Mouse (Mus musculus): ENCODE results near the gene Fam198b. TPM values are rescaled to one million over a fixed set of nuclear protein-coding genes. Genes with fewer than 3 reads are reported as not detected.
A peak's percentile ranks its signal among the peaks of the same experiment; 100 is the strongest.

Gene Fam198b
- polyA plus RNA-seq, 1 experiment = 2.5 TPM

- no peaks in the 10 kb centered on the region for H3K79me3 ChIP-seq (ENCODE audit: low read depth)
- no peak overlapping the region for H3ac ChIP-seq (ENCODE audit: control insufficient read depth, insufficient read length, low read depth)
- TF ChIP-seq CTCF (IDR thresholded peaks at IDR 0.05; ENCODE audit: control insufficient read depth, insufficient read depth, insufficient read length) (peak; percentile 43), MYOD1 (IDR thresholded peaks at IDR 0.05; ENCODE audit: control insufficient read depth, insufficient read length, low read depth) (no peak)
- H3K4me3 ChIP-seq (ENCODE audit: insufficient read depth, poor library complexity, severe bottlenecking) = no peak overlapping the region
- H3K36me3 ChIP-seq (ENCODE audit: control insufficient read depth, insufficient read depth) = no peaks in the 10 kb centered on the region
- no peaks in the 10 kb centered on the region for H3K27me3 ChIP-seq (ENCODE audit: control insufficient read depth, insufficient read depth, insufficient read length)
- H3K79me2 ChIP-seq (ENCODE audit: control insufficient read depth, insufficient read depth) = no peaks in the 10 kb centered on the region
These were observed 442 bp downstream of the Fam198b start for GRCm38 (mm10) chr3:79884761-79885189.

DNA sequence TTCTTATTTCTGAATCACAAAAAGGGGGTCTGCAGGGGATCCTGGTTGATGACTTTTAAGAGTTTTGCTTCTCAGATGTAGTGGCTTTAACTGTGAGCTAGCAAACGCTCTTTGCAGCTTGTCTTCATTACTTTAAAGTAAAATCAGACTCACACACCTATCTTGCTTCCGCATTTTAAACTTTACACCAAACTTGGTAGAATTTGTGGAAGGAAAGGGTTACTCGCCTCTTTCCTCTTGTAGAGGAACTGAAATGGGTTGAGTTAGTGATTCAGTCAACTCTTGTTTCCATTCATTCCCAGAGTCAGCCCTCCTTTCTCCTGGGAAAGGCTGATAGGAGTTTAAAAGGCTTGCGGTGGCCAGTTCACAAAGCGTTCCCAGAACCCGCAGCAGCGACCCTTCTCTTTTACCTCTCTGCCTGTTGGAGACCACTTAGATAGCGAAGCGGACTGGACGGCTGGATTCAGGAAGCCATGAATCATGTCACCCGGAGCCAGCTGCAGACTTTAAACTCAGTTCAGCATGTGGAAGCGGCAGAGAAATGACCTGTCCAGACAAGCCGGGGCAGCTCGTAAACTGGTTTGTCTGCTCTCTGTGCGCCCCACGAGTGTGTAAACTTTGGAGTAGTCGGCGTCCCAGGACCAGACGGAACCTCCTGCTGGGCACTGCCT is 1.5 kb downstream of the Fam198b start:
- no peaks in the 10 kb centered on the region for H3K27me3 ChIP-seq (ENCODE audit: control insufficient read depth, insufficient read depth, insufficient read length)
- TF ChIP-seq CEBPB (IDR thresholded peaks at IDR 0.05; ENCODE audit: low read depth) = no peak
- no peak for TF ChIP-seq MYOG (IDR thresholded peaks at IDR 0.05; ENCODE audit: control insufficient read depth, extremely low read depth, insufficient read length)
- no peak for TF ChIP-seq USF1 (IDR thresholded peaks at IDR 0.05; ENCODE audit: low read depth)
- no peak for TF ChIP-seq CTCF (IDR thresholded peaks at IDR 0.05; ENCODE audit: control insufficient read depth, insufficient read depth, insufficient read length)
- TF ChIP-seq MAX (IDR thresholded peaks at IDR 0.05) = no peak
- TF ChIP-seq MYOD1 (IDR thresholded peaks at IDR 0.05; ENCODE audit: control insufficient read depth, insufficient read length, low read depth) = no peak
- TF ChIP-seq FOSL1 (IDR thresholded peaks at IDR 0.05; ENCODE audit: insufficient read depth, low read length, poor library complexity, severe bottlenecking) = no peak
- H3K4me3 ChIP-seq (ENCODE audit: insufficient read depth, poor library complexity, severe bottlenecking) = no peak overlapping the region
- H3K79me3 ChIP-seq (ENCODE audit: low read depth) = no peaks in the 10 kb centered on the region
- H3K36me3 ChIP-seq (ENCODE audit: control insufficient read depth, insufficient read depth) = no peaks in the 10 kb centered on the region
- H3K79me2 ChIP-seq (ENCODE audit: control insufficient read depth, insufficient read depth) = no peaks in the 10 kb centered on the region
- peak overlapping the region; percentile 28 for H3ac ChIP-seq (ENCODE audit: control insufficient read depth, insufficient read length, low read depth)

DNA sequence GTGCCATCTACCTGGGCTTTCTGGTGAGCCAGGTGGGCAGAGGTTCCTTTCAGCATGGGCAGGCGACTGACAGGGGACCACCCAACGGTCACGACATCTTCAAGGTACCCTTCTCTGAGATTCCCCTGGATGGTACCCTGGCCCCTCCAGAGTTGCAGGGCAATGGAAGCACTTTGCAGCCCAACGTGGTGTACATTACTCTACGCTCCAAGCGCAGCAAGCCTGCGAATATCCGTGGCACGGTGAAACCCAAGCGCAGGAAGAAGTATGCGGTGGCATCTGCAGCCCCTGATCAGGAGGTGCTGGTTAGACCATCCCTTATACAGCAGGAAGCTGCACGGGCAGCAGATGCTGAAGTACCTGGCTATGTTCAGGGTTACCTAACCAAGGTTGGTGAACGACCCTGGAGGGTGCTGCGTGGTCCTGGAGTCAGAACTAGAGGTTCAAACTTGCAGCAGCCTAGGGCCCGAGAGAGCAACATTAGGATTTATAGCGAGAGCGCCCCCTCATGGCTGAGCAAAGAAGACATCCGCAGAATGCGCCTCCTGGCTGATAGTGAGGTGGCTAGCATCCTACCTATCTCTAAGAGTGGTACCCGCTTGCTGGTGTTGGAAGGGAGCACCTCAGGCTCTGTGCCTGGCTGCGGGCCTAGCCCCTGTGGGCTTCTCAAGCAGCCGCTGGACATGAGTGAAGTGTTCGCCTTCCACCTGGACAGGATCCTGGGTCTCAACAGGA is 2.2 kb downstream of the Fam198b start:
- Histone ChIP-seq H3K79me2 (ENCODE audit: control insufficient read depth, insufficient read depth) (no peaks in the 10 kb centered on the region), H3K36me3 (ENCODE audit: control insufficient read depth, insufficient read depth) (no peaks in the 10 kb centered on the region), H3K79me3 (ENCODE audit: low read depth) (no peaks in the 10 kb centered on the region), H3K27me3 (ENCODE audit: control insufficient read depth, insufficient read depth, insufficient read length) (no peaks in the 10 kb centered on the region), H3ac (ENCODE audit: control insufficient read depth, insufficient read length, low read depth) (peak overlapping the region; percentile 28), H3K4me3 (ENCODE audit: insufficient read depth, poor library complexity, severe bottlenecking) (no peak overlapping the region)
- no peak for TF ChIP-seq USF1 (IDR thresholded peaks at IDR 0.05; ENCODE audit: low read depth)
- TF ChIP-seq FOSL1 (IDR thresholded peaks at IDR 0.05; ENCODE audit: insufficient read depth, low read length, poor library complexity, severe bottlenecking) = no peak

DNA sequence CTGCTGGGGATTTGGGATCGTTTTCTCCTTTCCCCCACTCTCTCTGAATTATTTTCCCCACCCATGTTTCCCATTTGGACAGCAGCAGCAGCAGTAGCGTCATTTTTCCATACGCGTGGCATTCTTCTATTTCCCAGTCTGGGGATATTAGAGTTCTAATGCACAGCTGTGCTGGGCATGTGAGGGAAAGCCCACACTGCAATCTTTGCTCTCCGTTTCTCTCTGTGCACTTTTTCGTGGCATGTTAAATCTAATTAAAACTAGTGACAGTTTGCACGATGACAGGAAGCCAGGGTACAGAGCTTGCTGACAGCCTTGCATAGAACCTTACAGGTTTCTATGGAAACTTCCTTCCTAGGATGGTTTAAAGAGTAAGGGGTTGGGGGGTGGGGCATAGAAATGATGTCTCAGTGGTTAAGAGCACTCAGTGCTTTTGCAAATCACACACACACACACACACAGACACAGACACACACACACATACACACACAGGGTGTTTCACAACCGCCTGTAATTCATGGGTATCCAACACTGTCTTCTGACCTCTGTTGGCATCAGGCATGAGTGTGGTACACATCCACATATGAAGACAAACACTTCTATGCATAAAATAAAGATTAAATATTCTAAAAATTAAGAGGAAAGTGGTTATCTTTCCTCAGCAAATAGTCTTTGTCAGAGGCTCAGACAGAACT is 3.0 kb downstream of the Fam198b start:
- Histone ChIP-seq H3K79me2 (ENCODE audit: control insufficient read depth, insufficient read depth) (no peaks in the 10 kb centered on the region), H3K36me3 (ENCODE audit: control insufficient read depth, insufficient read depth) (no peaks in the 10 kb centered on the region), H3K27me3 (ENCODE audit: control insufficient read depth, insufficient read depth, insufficient read length) (no peaks in the 10 kb centered on the region), H3K79me3 (ENCODE audit: low read depth) (no peaks in the 10 kb centered on the region), H3ac (ENCODE audit: control insufficient read depth, insufficient read length, low read depth) (no peak overlapping the region), H3K4me3 (ENCODE audit: insufficient read depth, poor library complexity, severe bottlenecking) (no peak overlapping the region)
- TF ChIP-seq MAX (IDR thresholded peaks at IDR 0.05) = no peak
- no peak for TF ChIP-seq USF1 (IDR thresholded peaks at IDR 0.05; ENCODE audit: low read depth)
- TF ChIP-seq MYOG (IDR thresholded peaks at IDR 0.05; ENCODE audit: control insufficient read depth, extremely low read depth, insufficient read length) = no peak
- TF ChIP-seq CTCF (IDR thresholded peaks at IDR 0.05; ENCODE audit: control insufficient read depth, insufficient read depth, insufficient read length) = no peak
- no peak for TF ChIP-seq CEBPB (IDR thresholded peaks at IDR 0.05; ENCODE audit: low read depth)
- no peak for TF ChIP-seq MYOD1 (IDR thresholded peaks at IDR 0.05; ENCODE audit: control insufficient read depth, insufficient read length, low read depth)
- no peak for TF ChIP-seq FOSL1 (IDR thresholded peaks at IDR 0.05; ENCODE audit: insufficient read depth, low read length, poor library complexity, severe bottlenecking)

GRCm38 (mm10) chr3:79887966-79888365 is 3.6 kb downstream of the Fam198b start:
- no peak for TF ChIP-seq MYOG (IDR thresholded peaks at IDR 0.05; ENCODE audit: control insufficient read depth, extremely low read depth, insufficient read length)
- no peak for TF ChIP-seq MYOD1 (IDR thresholded peaks at IDR 0.05; ENCODE audit: control insufficient read depth, insufficient read length, low read depth)
- TF ChIP-seq FOSL1 (IDR thresholded peaks at IDR 0.05; ENCODE audit: insufficient read depth, low read length, poor library complexity, severe bottlenecking) = no peak
- no peak for TF ChIP-seq USF1 (IDR thresholded peaks at IDR 0.05; ENCODE audit: low read depth)
- H3K4me3 ChIP-seq (ENCODE audit: insufficient read depth, poor library complexity, severe bottlenecking) = no peak overlapping the region
- H3K27me3 ChIP-seq (ENCODE audit: control insufficient read depth, insufficient read depth, insufficient read length) = no peaks in the 10 kb centered on the region
- no peaks in the 10 kb centered on the region for H3K79me3 ChIP-seq (ENCODE audit: low read depth)
- H3K79me2 ChIP-seq (ENCODE audit: control insufficient read depth, insufficient read depth) = no peaks in the 10 kb centered on the region
- H3ac ChIP-seq (ENCODE audit: control insufficient read depth, insufficient read length, low read depth) = no peak overlapping the region
- no peaks in the 10 kb centered on the region for H3K36me3 ChIP-seq (ENCODE audit: control insufficient read depth, insufficient read depth)
